Mouse (Mus musculus): ENCODE measurements around the gene Gramd4. TPM values are rescaled to one million over a fixed set of nuclear protein-coding genes. Genes with fewer than 3 reads are reported as not detected.

Gene Gramd4
- polyA plus RNA-seq, 1 experiment: 36.2 TPM

- Histone ChIP-seq H3K79me3 (ENCODE audit: low read depth) (no peaks in the 10 kb centered on the region), H3K27me3 (ENCODE audit: control insufficient read depth, insufficient read depth, insufficient read length) (peaks cover 40% of the 10 kb centered on the region), H3K4me3 (ENCODE audit: insufficient read depth, poor library complexity, severe bottlenecking) (no peak overlapping the region), H3K36me3 (ENCODE audit: control insufficient read depth, insufficient read depth) (no peaks in the 10 kb centered on the region), H3ac (ENCODE audit: control insufficient read depth, insufficient read length, low read depth) (no peak overlapping the region), H3K79me2 (ENCODE audit: control insufficient read depth, insufficient read depth) (no peaks in the 10 kb centered on the region)
- TF ChIP-seq MYOG (IDR thresholded peaks at IDR 0.05; ENCODE audit: control insufficient read depth, extremely low read depth, insufficient read length) (no peak), USF1 (IDR thresholded peaks at IDR 0.05; ENCODE audit: low read depth) (no peak), CTCF (IDR thresholded peaks at IDR 0.05; ENCODE audit: control insufficient read depth, insufficient read depth, insufficient read length) (no peak)
These were observed 24.7 kb upstream of the Gramd4 start for GRCm38 (mm10) chr15:86032811-86033190.

DNA sequence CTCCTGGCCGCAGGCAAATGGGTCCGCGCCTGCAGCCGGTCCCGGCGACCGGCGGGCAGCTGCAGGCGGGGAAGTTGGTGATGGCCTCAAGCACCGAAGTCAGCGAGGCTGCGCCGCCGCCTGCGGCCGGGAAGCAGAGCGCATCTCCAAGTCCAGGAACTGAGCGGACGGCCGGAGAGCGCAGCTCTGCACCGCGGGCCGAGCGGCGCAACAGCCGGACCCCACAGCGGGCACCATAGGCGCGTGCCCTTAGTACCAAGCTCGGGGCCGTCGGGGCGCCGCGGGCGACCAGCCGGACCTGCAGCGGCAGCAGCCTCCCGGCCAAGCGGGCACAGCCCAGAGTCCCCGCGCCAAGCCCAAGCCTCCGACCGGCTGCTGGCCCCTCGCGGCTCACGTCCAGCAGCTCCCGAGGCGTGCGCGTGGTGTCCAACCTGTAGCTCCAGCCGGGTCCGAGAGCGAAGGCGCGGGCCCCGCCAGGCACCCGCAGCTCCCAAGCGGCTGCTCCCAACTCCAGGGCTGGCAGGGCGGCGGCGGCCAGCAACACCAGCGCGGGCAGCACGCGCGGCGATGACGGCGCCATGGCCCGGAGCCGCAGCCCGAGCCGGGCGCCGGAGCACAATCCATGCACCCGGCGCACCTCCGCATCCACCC is 24.2 kb upstream of the Gramd4 start, which contains the start of gene Celsr1:
Gene Celsr1, minus strand, starts transcription at position 587 of the 651 bp plus-strand sequence.
- no peaks in the 10 kb centered on the region for H3K79me2 ChIP-seq (ENCODE audit: control insufficient read depth, insufficient read depth)
- H3K4me3 ChIP-seq (ENCODE audit: insufficient read depth, poor library complexity, severe bottlenecking): no peak within 1 kb of the TSS
- H3K27me3 ChIP-seq (ENCODE audit: control insufficient read depth, insufficient read depth, insufficient read length): peaks cover 39% of the 10 kb centered on the region
- no peaks in the 10 kb centered on the region for H3K79me3 ChIP-seq (ENCODE audit: low read depth)
- TF ChIP-seq FOSL1 (IDR thresholded peaks at IDR 0.05; ENCODE audit: insufficient read depth, low read length, poor library complexity, severe bottlenecking) (no peak), CEBPB (IDR thresholded peaks at IDR 0.05; ENCODE audit: low read depth) (no peak), CTCF (IDR thresholded peaks at IDR 0.05; ENCODE audit: control insufficient read depth, insufficient read depth, insufficient read length) (no peak), MAX (IDR thresholded peaks at IDR 0.05) (no peak), MYOG (IDR thresholded peaks at IDR 0.05; ENCODE audit: control insufficient read depth, extremely low read depth, insufficient read length) (no peak), USF1 (IDR thresholded peaks at IDR 0.05; ENCODE audit: low read depth) (no peak), MYOD1 (IDR thresholded peaks at IDR 0.05; ENCODE audit: control insufficient read depth, insufficient read length, low read depth) (no peak)
- H3ac ChIP-seq (ENCODE audit: control insufficient read depth, insufficient read length, low read depth): no peak within 1 kb of the TSS
- H3K36me3 ChIP-seq (ENCODE audit: control insufficient read depth, insufficient read depth): no peaks in the 10 kb centered on the region

DNA sequence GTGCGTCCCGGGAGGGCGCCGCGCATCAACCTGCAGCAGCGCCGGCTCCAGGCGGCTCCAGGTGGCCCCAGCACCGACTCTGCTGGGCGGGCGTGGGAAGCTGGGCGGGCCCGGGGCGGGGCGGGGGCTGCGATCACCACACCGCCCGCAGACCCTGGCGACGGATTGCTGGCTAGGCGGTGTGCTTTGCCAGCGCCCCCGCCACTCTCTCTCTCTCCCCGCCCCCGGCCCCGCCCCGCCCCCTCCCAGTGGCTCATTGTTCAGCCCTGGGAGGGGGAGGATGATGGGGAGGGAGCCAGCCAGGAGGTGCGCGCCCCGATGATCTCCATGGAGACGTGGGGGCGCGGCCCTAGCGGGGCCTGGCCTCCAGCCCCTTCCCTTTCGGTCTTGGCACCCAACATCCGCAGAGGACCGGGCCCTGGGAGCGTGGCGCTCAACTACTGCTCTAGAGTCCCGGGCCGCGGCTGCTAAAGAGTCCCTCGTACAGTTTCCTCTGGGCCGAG is 23.4 kb upstream of the Gramd4 start:
- no peak for TF ChIP-seq MAX (IDR thresholded peaks at IDR 0.05)
- no peak for TF ChIP-seq CTCF (IDR thresholded peaks at IDR 0.05; ENCODE audit: control insufficient read depth, insufficient read depth, insufficient read length)
- no peak for TF ChIP-seq MYOG (IDR thresholded peaks at IDR 0.05; ENCODE audit: control insufficient read depth, extremely low read depth, insufficient read length)
- TF ChIP-seq USF1 (IDR thresholded peaks at IDR 0.05; ENCODE audit: low read depth): no peak
- H3K79me3 ChIP-seq (ENCODE audit: low read depth): no peaks in the 10 kb centered on the region
- no peak overlapping the region for H3K4me3 ChIP-seq (ENCODE audit: insufficient read depth, poor library complexity, severe bottlenecking)
- H3K36me3 ChIP-seq (ENCODE audit: control insufficient read depth, insufficient read depth): no peaks in the 10 kb centered on the region
- no peaks in the 10 kb centered on the region for H3K79me2 ChIP-seq (ENCODE audit: control insufficient read depth, insufficient read depth)
- peaks cover 33% of the 10 kb centered on the region for H3K27me3 ChIP-seq (ENCODE audit: control insufficient read depth, insufficient read depth, insufficient read length)
- H3ac ChIP-seq (ENCODE audit: control insufficient read depth, insufficient read length, low read depth): no peak overlapping the region

DNA sequence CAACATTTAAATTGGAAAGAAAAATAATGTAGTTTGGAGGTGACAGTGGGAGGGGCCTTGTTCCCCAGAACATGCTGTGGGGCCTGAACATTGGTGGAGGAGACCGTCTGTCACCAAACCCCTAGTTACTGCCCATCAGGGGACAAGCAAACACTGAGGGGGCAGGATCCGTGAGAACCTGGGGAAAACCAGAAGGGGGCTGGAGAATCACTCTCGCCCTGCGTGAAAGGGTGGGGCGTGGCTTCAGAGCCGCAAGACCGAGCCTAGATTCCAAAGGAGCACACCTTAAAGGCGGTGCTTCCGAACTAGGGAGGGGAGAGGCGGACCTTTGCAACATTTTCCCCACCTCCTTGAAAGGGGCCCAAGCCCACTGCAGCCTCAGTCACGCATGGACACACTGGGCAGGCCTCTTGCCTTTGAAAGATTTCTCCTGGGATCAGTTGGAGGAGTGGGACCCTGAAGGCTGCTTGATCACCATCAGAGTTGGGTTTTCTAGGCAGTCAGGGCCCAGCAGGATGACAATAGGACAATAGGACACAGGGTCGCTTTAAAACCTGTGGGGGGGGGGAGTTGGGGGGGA is 22.6 kb upstream of the Gramd4 start:
- Histone ChIP-seq H3K79me2 (ENCODE audit: control insufficient read depth, insufficient read depth) (no peaks in the 10 kb centered on the region), H3ac (ENCODE audit: control insufficient read depth, insufficient read length, low read depth) (no peak overlapping the region), H3K27me3 (ENCODE audit: control insufficient read depth, insufficient read depth, insufficient read length) (peaks cover 33% of the 10 kb centered on the region), H3K79me3 (ENCODE audit: low read depth) (no peaks in the 10 kb centered on the region), H3K4me3 (ENCODE audit: insufficient read depth, poor library complexity, severe bottlenecking) (no peak overlapping the region), H3K36me3 (ENCODE audit: control insufficient read depth, insufficient read depth) (no peaks in the 10 kb centered on the region)
- TF ChIP-seq CTCF (IDR thresholded peaks at IDR 0.05; ENCODE audit: control insufficient read depth, insufficient read depth, insufficient read length) (no peak), MYOG (IDR thresholded peaks at IDR 0.05; ENCODE audit: control insufficient read depth, extremely low read depth, insufficient read length) (no peak), FOSL1 (IDR thresholded peaks at IDR 0.05; ENCODE audit: insufficient read depth, low read length, poor library complexity, severe bottlenecking) (no peak), CEBPB (IDR thresholded peaks at IDR 0.05; ENCODE audit: low read depth) (no peak), USF1 (IDR thresholded peaks at IDR 0.05; ENCODE audit: low read depth) (no peak), MAX (IDR thresholded peaks at IDR 0.05) (no peak), MYOD1 (IDR thresholded peaks at IDR 0.05; ENCODE audit: control insufficient read depth, insufficient read length, low read depth) (no peak)

GRCm38 (mm10) chr15:86035913-86036312 is 21.6 kb upstream of the Gramd4 start:
- TF ChIP-seq CTCF (IDR thresholded peaks at IDR 0.05; ENCODE audit: control insufficient read depth, insufficient read depth, insufficient read length): no peak
- no peak for TF ChIP-seq FOSL1 (IDR thresholded peaks at IDR 0.05; ENCODE audit: insufficient read depth, low read length, poor library complexity, severe bottlenecking)
- TF ChIP-seq MYOG (IDR thresholded peaks at IDR 0.05; ENCODE audit: control insufficient read depth, extremely low read depth, insufficient read length): no peak
- TF ChIP-seq USF1 (IDR thresholded peaks at IDR 0.05; ENCODE audit: low read depth): no peak
- TF ChIP-seq MYOD1 (IDR thresholded peaks at IDR 0.05; ENCODE audit: control insufficient read depth, insufficient read length, low read depth): no peak
- TF ChIP-seq MAX (IDR thresholded peaks at IDR 0.05): no peak
- TF ChIP-seq CEBPB (IDR thresholded peaks at IDR 0.05; ENCODE audit: low read depth): no peak
- Histone ChIP-seq H3K36me3 (ENCODE audit: control insufficient read depth, insufficient read depth) (no peaks in the 10 kb centered on the region), H3K79me2 (ENCODE audit: control insufficient read depth, insufficient read depth) (no peaks in the 10 kb centered on the region), H3K4me3 (ENCODE audit: insufficient read depth, poor library complexity, severe bottlenecking) (no peak overlapping the region), H3K79me3 (ENCODE audit: low read depth) (no peaks in the 10 kb centered on the region), H3K27me3 (ENCODE audit: control insufficient read depth, insufficient read depth, insufficient read length) (peaks cover 25% of the 10 kb centered on the region), H3ac (ENCODE audit: control insufficient read depth, insufficient read length, low read depth) (no peak overlapping the region)
